Mouse (Mus musculus) induced T-regulatory cell, adult 2 months (primary cell): Measurements from ENCODE around the gene AI661453.
A peak's percentile ranks its signal among the peaks of the same experiment; 100 is the strongest.
"Not testable (repeated sequence)": the region's sequence is repeated elsewhere in the genome, so short reads cannot be mapped to it uniquely, and the experiment has no call there.

Experiments
- DNase-seq: peaks from one replicate; pipeline ENCODE4 v3.0.0-alpha.2; 2012; ENCODE audit warnings: low read depth

AI661453 gene

GRCm38 (mm10) chr17:47436156-47436906, at the start of gene AI661453:
Gene AI661453, plus strand, starts transcription at chr17:47436615.
- DNase-seq = peak; percentile 16

- peak; percentile 78 for DNase-seq
These were observed 49.8 kb upstream of the AI661453 start for GRCm38 (mm10) chr17:47386649-47387048.

DNA sequence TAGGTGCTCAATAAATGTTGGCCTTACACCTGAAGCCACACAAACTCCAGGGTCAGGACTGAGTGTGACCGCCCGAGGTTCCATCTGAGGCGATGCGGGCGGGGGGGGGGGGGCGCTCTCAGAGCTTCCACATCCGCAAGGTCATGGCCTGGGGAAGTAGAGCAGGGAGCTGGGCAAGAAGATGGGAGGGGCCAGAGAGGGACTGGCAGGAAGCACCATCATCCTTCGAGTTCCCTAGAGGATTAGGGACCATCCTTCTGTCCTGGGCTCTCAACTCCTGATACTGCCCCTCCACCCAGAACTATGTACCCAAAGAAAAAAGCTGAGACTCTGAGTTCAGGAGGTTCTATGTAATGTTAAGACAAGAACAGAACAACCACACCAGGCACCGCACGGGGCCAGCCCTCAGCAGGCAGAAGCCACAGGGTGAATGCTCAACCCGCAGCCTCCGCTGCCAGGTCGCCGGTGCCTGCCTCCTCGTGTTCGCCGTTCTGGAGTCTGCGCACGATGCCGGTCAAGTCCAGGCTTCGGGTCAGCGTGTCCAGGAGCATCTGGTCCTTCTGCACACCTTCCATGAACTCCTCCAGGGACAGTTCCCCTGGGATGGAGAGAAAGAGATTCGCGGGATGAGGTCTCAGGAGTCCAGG, 42.1 kb upstream of the AI661453 start:
- peak; percentile 46 for DNase-seq

DNA sequence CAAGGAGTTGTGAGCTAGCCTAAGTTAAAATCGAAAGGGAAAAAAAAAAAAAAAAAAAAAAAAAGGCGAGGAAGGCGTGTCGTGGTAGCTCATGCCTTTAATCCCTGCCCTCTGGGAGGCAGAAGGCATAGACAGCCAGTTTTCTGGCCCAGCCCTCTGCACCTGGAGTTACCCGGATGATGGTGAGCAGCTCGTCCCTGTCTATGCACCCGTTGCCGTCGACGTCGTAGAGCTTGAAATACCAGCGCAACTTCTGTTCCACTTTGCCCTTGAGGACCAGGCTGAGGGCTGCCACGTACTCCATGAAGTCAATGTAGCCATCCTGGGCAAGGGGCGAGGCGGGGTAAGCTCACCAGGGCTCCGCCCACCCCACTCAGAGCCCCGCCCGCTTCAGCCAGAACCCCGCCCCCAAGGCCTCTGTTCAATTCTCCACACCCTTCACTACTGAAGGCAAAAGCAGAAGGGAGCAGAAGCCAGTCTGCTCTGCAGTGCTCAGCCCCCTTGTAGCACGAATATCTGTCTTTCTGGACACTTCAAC, 41.0 kb upstream of the AI661453 start:
- peak; percentile 76 for DNase-seq

- DNase-seq = no peak
These were observed 37.3 kb upstream of the AI661453 start for GRCm38 (mm10) chr17:47399091-47399490.

- no peak for DNase-seq
These were observed 36.0 kb upstream of the AI661453 start, which contains the start of gene Guca1a for GRCm38 (mm10) chr17:47400451-47400850. Gene Guca1a, minus strand, starts transcription at chr17:47400584.

DNA sequence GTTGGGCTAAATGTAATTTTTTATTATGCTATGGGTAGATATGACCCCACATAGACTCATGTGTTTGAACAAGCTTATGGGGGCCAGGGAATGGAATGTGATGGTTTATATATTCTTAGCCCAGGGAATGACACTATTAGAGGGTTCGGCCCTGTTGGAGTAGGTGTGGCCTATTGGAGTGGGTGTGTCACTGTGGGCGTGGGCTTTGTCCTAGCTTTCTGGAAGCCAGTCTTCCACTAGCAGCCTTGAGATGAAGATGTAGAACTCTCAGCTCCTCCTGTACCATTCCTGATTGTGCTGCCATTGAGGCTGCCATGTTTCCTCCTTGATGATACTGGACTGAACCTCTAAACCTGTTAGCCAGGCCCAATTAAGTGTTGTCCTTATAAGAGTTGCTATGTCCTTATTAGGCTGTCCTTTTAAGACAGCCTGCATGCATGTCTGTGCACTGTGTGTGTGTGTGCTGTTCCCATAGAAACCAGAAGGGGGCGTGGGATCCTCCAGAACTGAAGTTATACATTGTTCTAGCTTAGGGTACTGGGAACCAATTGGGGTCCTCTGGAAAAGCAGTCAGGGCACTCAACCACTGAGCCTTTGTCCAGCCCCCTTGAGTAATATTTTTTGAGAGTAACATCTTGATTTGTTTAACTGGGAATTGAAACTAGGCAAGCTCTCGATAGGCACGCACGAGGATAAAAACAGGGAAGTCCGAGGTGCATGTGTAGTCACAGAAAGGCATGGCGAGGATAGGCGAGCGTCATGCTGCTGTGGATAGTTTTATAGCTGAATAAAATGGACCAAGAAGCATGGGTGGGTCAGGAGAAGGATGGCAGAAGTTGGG, 28.5 kb upstream of the AI661453 start:
- peak; percentile 20 for DNase-seq

DNA sequence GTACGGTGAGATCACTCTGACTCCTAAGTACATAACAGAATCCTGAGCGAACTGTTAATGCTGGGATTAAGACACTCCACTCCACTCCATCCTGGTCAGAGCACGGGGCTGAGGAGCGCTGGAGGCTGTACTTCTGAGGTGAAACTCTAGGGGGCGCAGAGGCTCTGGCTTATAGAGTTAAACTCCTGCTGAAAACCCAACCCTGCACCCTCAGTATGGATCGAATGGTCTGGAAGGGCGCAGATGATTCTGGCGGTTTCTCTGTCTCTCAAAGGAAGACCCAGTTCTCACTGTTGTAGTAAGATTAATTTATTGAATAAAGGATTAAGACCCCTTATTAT, 27.9 kb upstream of the AI661453 start:
- DNase-seq = peak; percentile 73

GRCm38 (mm10) chr17:47409897-47410861, 26.2 kb upstream of the AI661453 start:
- peak; percentile 6 for DNase-seq

GRCm38 (mm10) chr17:47420195-47420594, 16.2 kb upstream of the AI661453 start:
- no peak for DNase-seq

DNA sequence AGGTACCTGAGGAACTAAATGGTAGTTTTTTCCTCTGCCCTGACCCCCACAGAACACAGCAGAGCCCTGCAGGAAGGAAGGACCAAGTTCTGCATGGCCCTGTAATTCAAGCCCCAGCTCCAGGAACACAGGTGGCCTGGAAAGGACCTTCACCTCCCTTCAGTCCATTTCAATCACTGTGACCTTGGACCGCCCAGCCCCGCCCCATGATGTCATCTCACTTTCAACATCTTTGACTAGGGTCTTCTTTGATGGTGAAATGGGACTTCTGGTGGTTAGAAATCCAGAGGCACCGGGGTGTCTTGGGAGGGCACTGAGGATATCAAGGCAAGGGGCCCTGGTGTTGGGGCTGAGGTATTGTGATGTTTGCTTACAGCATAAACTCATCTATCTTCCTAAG, 14.8 kb upstream of the AI661453 start:
- DNase-seq = no peak

DNA sequence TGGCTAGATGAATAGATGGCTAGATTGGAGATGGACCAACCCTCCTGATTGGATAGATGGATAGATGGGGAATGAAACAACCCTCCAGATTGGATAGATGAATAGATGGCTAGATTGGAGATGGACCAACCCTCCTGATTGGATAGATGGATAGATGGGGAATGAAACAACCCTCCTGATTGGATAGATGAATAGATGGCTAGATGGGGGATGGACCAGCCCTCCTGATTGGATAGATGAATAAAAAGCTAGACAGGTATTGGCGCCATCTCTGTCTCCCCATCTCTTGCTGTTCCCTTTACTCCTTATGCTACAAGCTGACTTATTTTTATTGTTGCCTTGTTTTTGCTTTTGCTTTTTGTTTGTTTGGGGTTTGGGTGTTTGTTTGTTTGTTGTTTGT, 13.8 kb upstream of the AI661453 start:
- not testable (repeated sequence) for DNase-seq

- no peak for DNase-seq
These were observed 12.2 kb upstream of the AI661453 start for GRCm38 (mm10) chr17:47424186-47424585.

DNA sequence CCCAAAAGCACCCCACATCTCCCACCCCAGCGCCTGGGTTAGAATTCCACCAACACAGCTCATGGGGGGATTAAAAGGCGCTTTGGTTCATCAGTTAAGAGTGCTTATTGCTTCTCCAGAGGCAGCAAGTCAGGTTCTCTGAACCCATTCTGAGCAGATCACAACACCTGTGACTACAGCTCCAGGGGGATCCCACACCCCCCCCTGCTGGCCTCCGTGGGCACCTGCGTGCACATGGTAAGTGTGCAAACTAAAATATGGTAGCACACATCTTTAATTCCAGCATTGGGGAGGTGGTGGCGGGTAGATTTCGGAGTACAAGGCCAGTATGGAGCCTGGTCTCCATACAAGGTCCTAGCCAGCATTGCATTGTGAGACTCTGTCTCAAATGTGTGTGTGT, 9.1 kb upstream of the AI661453 start:
- DNase-seq = peak; percentile 20

DNA sequence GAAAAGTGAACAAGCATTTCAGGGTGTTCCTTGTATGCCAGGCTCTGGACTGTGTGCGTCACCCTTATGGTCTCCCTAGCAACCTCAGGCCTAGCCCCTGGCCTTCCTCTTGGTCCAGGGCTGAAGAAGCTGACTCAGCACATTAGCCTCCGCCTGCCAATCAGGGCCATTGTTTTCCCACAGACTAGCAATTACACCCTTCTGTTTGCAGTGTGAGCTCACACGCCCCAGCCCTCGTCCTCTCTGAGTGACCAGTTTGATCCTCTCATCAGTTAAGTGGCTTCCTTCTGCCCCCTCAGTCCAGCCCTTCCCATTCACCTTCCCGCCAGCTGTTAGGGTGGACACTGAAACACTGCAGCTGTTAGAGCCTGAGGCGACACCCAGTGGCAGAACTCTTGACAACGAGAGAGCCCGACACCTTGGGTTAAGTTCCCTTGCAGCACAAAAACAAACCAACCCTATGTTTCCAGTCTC, 7.5 kb upstream of the AI661453 start:
- DNase-seq = no peak

DNA sequence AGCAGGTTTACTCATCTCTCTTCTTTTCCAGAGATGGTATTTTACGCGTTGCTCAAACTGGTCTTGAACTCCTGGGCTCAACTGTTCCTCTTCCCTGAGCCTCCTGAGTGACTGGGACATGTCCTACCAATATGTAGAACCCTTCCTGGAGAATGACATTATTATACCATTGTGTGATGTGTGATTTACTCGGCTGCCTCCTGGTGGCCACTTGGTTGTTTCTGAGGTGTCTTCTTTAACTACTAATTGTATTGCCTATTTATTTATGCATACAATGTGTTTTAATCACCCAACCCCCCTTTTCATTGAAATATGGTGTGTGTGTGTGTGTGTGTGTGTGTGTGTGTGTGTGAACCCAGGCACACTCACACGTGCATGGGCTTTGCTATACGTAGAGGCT, 5.6 kb upstream of the AI661453 start:
- DNase-seq = peak; percentile 48

- peak; percentile 49 for DNase-seq
These were observed 612 bp downstream of the AI661453 start, which contains the start of gene 1700001C19Rik for GRCm38 (mm10) chr17:47436907-47437547. Gene 1700001C19Rik, minus strand, starts transcription at chr17:47437376.

GRCm38 (mm10) chr17:47438611-47439010, 2.2 kb downstream of the AI661453 start:
- DNase-seq = no peak

DNA sequence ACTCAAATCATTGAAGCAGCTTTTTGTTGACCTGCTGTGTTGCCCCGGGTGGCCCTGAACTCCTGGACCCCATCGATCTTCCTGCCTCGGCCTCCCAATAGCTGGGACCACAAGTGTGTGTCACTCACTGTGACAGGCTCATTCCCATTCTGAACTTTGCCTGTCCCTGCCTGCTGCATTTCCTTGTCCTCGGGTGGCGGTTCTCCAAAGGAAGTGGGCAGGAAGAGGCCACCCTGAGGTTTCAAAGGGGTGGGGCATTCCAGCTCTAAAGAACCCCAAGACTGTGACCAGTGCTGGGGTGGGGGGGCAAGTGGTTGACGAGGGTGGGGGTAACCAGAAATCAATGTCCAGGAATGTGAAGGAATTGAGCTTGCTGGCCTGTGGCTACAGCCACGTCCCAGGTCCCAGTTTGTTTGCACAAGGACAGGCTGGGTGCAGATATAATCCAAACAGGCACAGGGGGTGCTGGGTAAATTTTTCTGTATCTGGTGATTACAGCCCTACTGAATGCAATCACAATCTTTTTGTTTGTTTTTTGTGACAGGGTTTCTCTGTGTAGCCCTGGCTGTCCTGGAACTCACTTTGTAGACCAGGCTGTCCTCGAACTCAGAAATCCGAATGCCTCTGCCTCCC, 3.1 kb downstream of the AI661453 start:
- peak; percentile 11 for DNase-seq

GRCm38 (mm10) chr17:47440359-47440890, 4.0 kb downstream of the AI661453 start:
- no peak for DNase-seq
